Mouse (Mus musculus) neural tube, embryonic 13.5 days (tissue): ENCODE results near the gene Cacnb2. TPM values are rescaled to one million over a fixed set of nuclear protein-coding genes. Genes with fewer than 3 reads are reported as not detected.

ENCODE experiments used
- ATAC-seq: fragments of 200-750 bp; cut with Nextera tagmentation; 2 replicates; pipeline ENCODE4 v1.8.0; 2017; ENCODE audit warnings: low read depth, mild to moderate bottlenecking, moderate TSS enrichment, moderate library complexity
- H3K27ac ChIP-seq: fragments of 300-500 bp; sonication (generic); replicated peaks from 2 replicates; pipeline ENCODE4 v1.5.1; 2015; ENCODE audit warnings: moderate library complexity, mild to moderate bottlenecking, inconsistent platforms
- H3K27me3 ChIP-seq: fragments of 300-500 bp; sonication (generic); 2 replicates; pipeline ENCODE4 v1.6.1; 2015; ENCODE audit warnings: mild to moderate bottlenecking, inconsistent platforms
- H3K36me3 ChIP-seq: fragments of 300-500 bp; sonication (generic); 2 replicates; pipeline ENCODE4 v1.6.1; 2015; ENCODE audit warnings: mild to moderate bottlenecking, inconsistent platforms
- H3K4me1 ChIP-seq: fragments of 300-500 bp; sonication (generic); replicated peaks from 2 replicates; pipeline ENCODE4 v1.6.1; 2015; ENCODE audit warnings: inconsistent platforms
- H3K4me2 ChIP-seq: fragments of 300-500 bp; sonication (generic); 2 replicates; pipeline ENCODE4 v1.6.1; 2015; ENCODE audit warnings: inconsistent platforms, mild to moderate bottlenecking, moderate library complexity
- H3K4me3 ChIP-seq: fragments of 300-500 bp; sonication (generic); 2 replicates; pipeline ENCODE4 v1.5.1; 2015; ENCODE audit warnings: mild to moderate bottlenecking, inconsistent platforms
- H3K9ac ChIP-seq: fragments of 300-500 bp; sonication (generic); 2 replicates; pipeline ENCODE4 v1.6.1; 2015; ENCODE audit warnings: moderate library complexity, mild to moderate bottlenecking, inconsistent platforms
- H3K9me3 ChIP-seq: fragments of 300-500 bp; sonication (generic); 2 replicates; pipeline ENCODE4 v1.6.1; 2016; ENCODE audit warnings: inconsistent platforms
- WGBS: fragments of 180-500 bp; shearing (Covaris S2); methylation state at CpG from one replicate; pipeline ENCODE4 v1.1.7; 2015; 5-methylcytosine and 5-hydroxymethylcytosine counted together
- polyA plus RNA-seq: library from polyadenylated mRNA; unstranded; fragments of >200 nt; fragmentation: Nextera tagmentation; extraction: Ambion mirVana; gene quantifications from 2 replicates; pipeline ENCODE4 v1.2.1, GENCODE M21; 2015

Cacnb2 gene
- polyA plus RNA-seq, 1 experiment from 2014 or later = 4.5 TPM

- no peak overlapping the region for H3K4me3 ChIP-seq
- H3K4me2 ChIP-seq = no peak overlapping the region
- no peaks in the 10 kb centered on the region for H3K4me1 ChIP-seq
- H3K9me3 ChIP-seq = no peaks in the 10 kb centered on the region
- H3K36me3 ChIP-seq = no peaks in the 10 kb centered on the region
- H3K27me3 ChIP-seq = no peaks in the 10 kb centered on the region
- no peak for ATAC-seq
- 72% methylated on average over 4 of the region's 4 CpGs for WGBS
- H3K9ac ChIP-seq = no peak overlapping the region
- H3K27ac ChIP-seq = no peak overlapping the region
Observed at GRCm38 (mm10) chr2:14620891-14621290, 18.0 kb downstream of the Cacnb2 start.

- H3K4me1 ChIP-seq = no peaks in the 10 kb centered on the region
- no peak overlapping the region for H3K4me3 ChIP-seq
- no peak for ATAC-seq
- H3K27ac ChIP-seq = no peak overlapping the region
- WGBS = 88% methylated on average over 5 of the region's 5 CpGs
- no peaks in the 10 kb centered on the region for H3K36me3 ChIP-seq
- no peaks in the 10 kb centered on the region for H3K27me3 ChIP-seq
- H3K9ac ChIP-seq = no peak overlapping the region
- no peaks in the 10 kb centered on the region for H3K9me3 ChIP-seq
- H3K4me2 ChIP-seq = no peak overlapping the region
Observed at GRCm38 (mm10) chr2:14623820-14624219, 20.9 kb downstream of the Cacnb2 start.

DNA sequence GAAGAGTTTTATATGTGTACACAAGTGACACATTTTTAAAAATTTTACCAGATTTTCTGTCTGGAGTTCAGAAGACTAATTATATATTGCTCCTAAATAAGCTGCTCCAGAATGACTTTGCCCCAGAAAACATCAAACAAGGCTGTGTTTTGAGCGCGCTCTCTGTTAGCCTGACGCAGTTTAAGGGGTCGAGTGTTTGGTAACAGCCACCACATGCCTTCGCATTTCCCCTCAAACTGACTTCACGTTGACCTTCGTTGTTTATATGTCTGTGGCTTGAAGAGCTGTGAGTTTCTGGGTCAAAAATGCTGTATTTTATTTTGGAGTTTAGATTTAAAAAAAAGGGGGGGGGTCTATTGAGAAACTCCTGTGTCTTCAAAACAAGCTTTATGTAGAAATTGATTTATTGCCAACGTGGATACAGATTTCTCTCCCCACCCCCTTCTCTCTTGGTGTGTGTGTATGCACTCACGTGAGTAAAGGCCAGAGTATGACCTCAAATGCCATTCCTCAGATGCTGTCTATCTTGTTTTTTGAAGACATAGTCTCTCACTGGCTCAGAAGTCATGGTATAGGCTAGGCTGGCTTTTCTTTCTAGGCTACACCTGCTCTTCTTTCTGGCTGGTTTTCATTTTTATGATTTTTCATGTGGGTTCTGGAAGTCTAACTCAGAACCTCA is 27.1 kb downstream of the Cacnb2 start:
- Histone ChIP-seq H3K4me3 (no peak overlapping the region), H3K27me3 (no peaks in the 10 kb centered on the region), H3K4me2 (no peak overlapping the region), H3K36me3 (no peaks in the 10 kb centered on the region), H3K9ac (no peak overlapping the region), H3K27ac (no peak overlapping the region), H3K9me3 (no peaks in the 10 kb centered on the region), H3K4me1 (no peaks in the 10 kb centered on the region)
- no peak for ATAC-seq
- 84% methylated on average over 9 of the region's 9 CpGs for WGBS

- ATAC-seq = no peak
- H3K9ac ChIP-seq = no peak overlapping the region
- no peak overlapping the region for H3K4me2 ChIP-seq
- 80% methylated on average over 1 of the region's 1 CpGs for WGBS
- no peak overlapping the region for H3K4me3 ChIP-seq
- H3K4me1 ChIP-seq = no peaks in the 10 kb centered on the region
- no peaks in the 10 kb centered on the region for H3K36me3 ChIP-seq
- H3K27ac ChIP-seq = no peak overlapping the region
- H3K9me3 ChIP-seq = no peaks in the 10 kb centered on the region
- no peaks in the 10 kb centered on the region for H3K27me3 ChIP-seq
Observed at GRCm38 (mm10) chr2:14631590-14631989, 28.7 kb downstream of the Cacnb2 start.

GRCm38 (mm10) chr2:14633202-14633601 is 30.3 kb downstream of the Cacnb2 start:
- no peaks in the 10 kb centered on the region for H3K4me1 ChIP-seq
- H3K27me3 ChIP-seq = no peaks in the 10 kb centered on the region
- ATAC-seq = no peak
- H3K36me3 ChIP-seq = no peaks in the 10 kb centered on the region
- H3K9ac ChIP-seq = no peak overlapping the region
- no peak overlapping the region for H3K27ac ChIP-seq
- 90% methylated on average over 2 of the region's 2 CpGs for WGBS
- no peaks in the 10 kb centered on the region for H3K9me3 ChIP-seq
- no peak overlapping the region for H3K4me2 ChIP-seq
- H3K4me3 ChIP-seq = no peak overlapping the region

DNA sequence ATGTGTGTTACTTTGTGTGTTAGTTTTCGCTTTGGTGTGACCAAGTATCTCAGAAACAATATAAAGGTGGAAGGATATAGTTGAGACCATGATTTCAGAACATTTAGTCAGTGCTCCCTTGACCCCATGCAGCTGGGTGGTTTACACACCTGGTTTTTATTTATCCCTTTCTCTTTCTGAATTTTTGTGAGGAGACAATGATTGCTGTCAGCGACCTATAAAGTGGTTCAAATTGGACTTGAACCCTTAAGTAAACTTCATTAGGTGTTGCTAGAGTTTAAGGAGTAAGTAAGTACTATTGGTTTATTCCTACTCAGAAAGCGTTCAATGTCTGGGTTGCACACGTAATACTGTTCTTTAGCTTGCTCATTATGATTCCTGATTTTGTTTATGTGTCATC is 36.4 kb downstream of the Cacnb2 start:
- 0 out of 2 replicates have a peak, but pooled peaks cover 7% of the 10 kb centered on the region for H3K4me1 ChIP-seq
- H3K4me2 ChIP-seq = no peak overlapping the region
- 90% methylated on average over 4 of the region's 4 CpGs for WGBS
- H3K27ac ChIP-seq = no peak overlapping the region
- no peak overlapping the region for H3K4me3 ChIP-seq
- no peak for ATAC-seq
- no peak overlapping the region for H3K9ac ChIP-seq
- no peaks in the 10 kb centered on the region for H3K27me3 ChIP-seq
- H3K36me3 ChIP-seq = no peaks in the 10 kb centered on the region
- H3K9me3 ChIP-seq = no peaks in the 10 kb centered on the region

GRCm38 (mm10) chr2:14639877-14640276 is 37.0 kb downstream of the Cacnb2 start:
- WGBS = 89% methylated on average over 6 of the region's 6 CpGs
- no peak overlapping the region for H3K4me3 ChIP-seq
- no peak overlapping the region for H3K9ac ChIP-seq
- H3K9me3 ChIP-seq = no peaks in the 10 kb centered on the region
- H3K4me1 ChIP-seq = 0 out of 2 replicates have a peak, but pooled peaks cover 7% of the 10 kb centered on the region
- no peak overlapping the region for H3K27ac ChIP-seq
- no peaks in the 10 kb centered on the region for H3K27me3 ChIP-seq
- H3K36me3 ChIP-seq = no peaks in the 10 kb centered on the region
- no peak for ATAC-seq
- no peak overlapping the region for H3K4me2 ChIP-seq

DNA sequence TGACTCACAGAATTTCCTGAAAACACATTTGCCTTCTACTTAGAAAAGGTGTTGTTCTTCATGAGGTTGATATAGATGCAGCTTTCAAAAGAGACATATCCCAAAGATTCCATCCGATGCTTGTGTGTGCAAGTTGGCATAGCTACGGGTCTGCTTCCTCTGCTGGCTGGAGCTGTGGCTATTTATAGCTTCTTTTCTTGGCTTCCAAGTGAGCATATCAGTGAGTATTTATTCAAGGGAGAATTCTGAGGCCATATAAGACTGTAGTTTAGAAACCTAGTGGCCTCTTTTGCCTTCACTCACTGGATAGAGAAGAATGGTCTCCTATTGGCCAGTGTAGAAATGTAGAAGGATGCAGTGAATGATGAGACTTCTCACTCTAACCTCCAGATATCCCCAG is 38.2 kb downstream of the Cacnb2 start:
- no peak overlapping the region for H3K4me2 ChIP-seq
- H3K27me3 ChIP-seq = no peaks in the 10 kb centered on the region
- 69% methylated on average over 2 of the region's 2 CpGs for WGBS
- H3K4me1 ChIP-seq = 0 out of 2 replicates have a peak, but pooled peaks cover 7% of the 10 kb centered on the region
- H3K9me3 ChIP-seq = no peaks in the 10 kb centered on the region
- no peak for ATAC-seq
- no peaks in the 10 kb centered on the region for H3K36me3 ChIP-seq
- H3K4me3 ChIP-seq = no peak overlapping the region
- H3K27ac ChIP-seq = no peak overlapping the region
- no peak overlapping the region for H3K9ac ChIP-seq

GRCm38 (mm10) chr2:14651268-14651667 is 48.4 kb downstream of the Cacnb2 start:
- Histone ChIP-seq H3K9ac (no peak overlapping the region), H3K4me3 (no peak overlapping the region), H3K36me3 (no peaks in the 10 kb centered on the region), H3K27ac (no peak overlapping the region), H3K4me1 (peaks cover 3% of the 10 kb centered on the region; the same call in 1 of the 2 replicates), H3K27me3 (no peaks in the 10 kb centered on the region), H3K4me2 (no peak overlapping the region), H3K9me3 (no peaks in the 10 kb centered on the region)
- ATAC-seq = no peak
- WGBS = 77% methylated on average over 2 of the region's 2 CpGs

- Histone ChIP-seq H3K4me2 (no peak overlapping the region), H3K9ac (no peak overlapping the region), H3K27me3 (no peaks in the 10 kb centered on the region), H3K4me3 (no peak overlapping the region), H3K36me3 (no peaks in the 10 kb centered on the region), H3K27ac (no peak overlapping the region), H3K4me1 (peaks cover 15% of the 10 kb centered on the region), H3K9me3 (no peaks in the 10 kb centered on the region)
- ATAC-seq = peak; percentile 54; the same call in 1 of the 2 replicates
- 43% methylated on average over 4 of the region's 4 CpGs for WGBS
Observed at GRCm38 (mm10) chr2:14656673-14657072, 53.8 kb downstream of the Cacnb2 start.

DNA sequence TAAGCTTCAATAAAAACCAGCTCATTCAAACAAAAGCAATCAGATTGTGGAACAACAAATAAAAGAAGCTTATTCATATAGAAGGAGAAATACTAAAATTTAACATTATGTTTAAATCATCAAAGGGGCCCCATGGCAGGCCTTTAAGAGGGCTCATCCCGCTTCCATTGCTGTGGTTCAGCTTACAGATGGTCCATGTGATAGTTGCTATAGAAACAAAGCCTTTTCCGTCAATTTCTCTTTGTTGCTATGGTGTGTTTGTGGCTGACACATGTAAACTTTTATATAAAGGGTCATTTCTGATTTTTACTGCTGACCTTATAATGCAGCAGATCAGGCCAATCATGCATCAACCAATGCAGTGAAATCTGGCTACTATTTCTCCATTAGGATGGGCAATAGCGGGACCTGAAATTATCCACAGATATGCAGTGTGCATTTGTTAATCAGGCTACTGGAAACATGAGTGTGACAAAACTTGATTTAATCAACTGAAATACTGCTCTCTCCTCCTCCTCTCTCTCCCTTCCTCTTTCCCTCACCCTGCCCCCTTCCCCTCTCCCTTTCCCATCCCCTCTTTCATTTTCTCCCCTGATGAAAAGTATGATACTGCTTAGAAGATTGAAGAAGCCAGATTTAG is 54.4 kb downstream of the Cacnb2 start:
- WGBS = 53% methylated on average over 3 of the region's 3 CpGs
- H3K4me1 ChIP-seq = peaks cover 15% of the 10 kb centered on the region
- no peaks in the 10 kb centered on the region for H3K36me3 ChIP-seq
- H3K9me3 ChIP-seq = no peaks in the 10 kb centered on the region
- no peak overlapping the region for H3K4me3 ChIP-seq
- H3K9ac ChIP-seq = no peak overlapping the region
- H3K27ac ChIP-seq = no peak overlapping the region
- no peaks in the 10 kb centered on the region for H3K27me3 ChIP-seq
- no peak overlapping the region for H3K4me2 ChIP-seq
- ATAC-seq = peak; percentile 79

DNA sequence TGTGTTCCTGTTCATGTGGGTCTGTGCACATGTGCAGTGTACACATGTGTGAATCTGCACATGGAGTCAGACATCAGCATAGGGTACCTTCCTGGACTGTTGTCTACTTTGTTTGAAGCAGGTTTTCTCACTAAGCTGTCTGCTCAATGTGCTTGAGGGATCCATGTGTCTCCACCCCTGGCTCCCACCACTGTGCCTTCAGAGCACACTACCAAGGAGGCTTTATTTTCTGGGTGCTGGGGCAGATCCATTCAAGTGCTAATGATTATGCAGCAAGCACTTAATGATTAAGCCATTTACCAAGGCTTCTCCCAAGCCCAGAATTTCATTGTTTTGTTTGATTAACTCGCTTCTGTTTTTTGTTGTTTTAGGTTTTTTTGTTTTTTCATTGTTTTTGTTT is 62.3 kb downstream of the Cacnb2 start:
- Histone ChIP-seq H3K9ac (no peak overlapping the region), H3K9me3 (no peaks in the 10 kb centered on the region), H3K4me3 (no peak overlapping the region), H3K36me3 (no peaks in the 10 kb centered on the region), H3K4me1 (no peaks in the 10 kb centered on the region), H3K4me2 (no peak overlapping the region), H3K27ac (no peak overlapping the region), H3K27me3 (no peaks in the 10 kb centered on the region)
- no peak for ATAC-seq
- WGBS = 24% methylated on average over 1 of the region's 1 CpGs

GRCm38 (mm10) chr2:14672117-14672516 is 69.2 kb downstream of the Cacnb2 start:
- Histone ChIP-seq H3K9me3 (no peaks in the 10 kb centered on the region), H3K36me3 (no peaks in the 10 kb centered on the region), H3K27me3 (no peaks in the 10 kb centered on the region), H3K9ac (no peak overlapping the region), H3K4me1 (no peaks in the 10 kb centered on the region), H3K4me3 (no peak overlapping the region), H3K4me2 (no peak overlapping the region), H3K27ac (no peak overlapping the region)
- 95% methylated on average over 8 of the region's 8 CpGs for WGBS
- no peak for ATAC-seq
